Mouse (Mus musculus) heart, embryonic 12.5 days (tissue): ENCODE measurements at regions not wholly inside any gene's neighbourhood (a gene's known extent, or its start where the extent isn't known, plus 50 kb on each side); places are given as distances from the start of the nearest gene placed in this dataset.
"Not testable (repeated sequence)": the region's sequence is repeated elsewhere in the genome, so short reads cannot be mapped to it uniquely, and the experiment has no call there.

Source experiments
- ATAC-seq: fragments of 200-750 bp; cut with Nextera tagmentation; 2 replicates; pipeline ENCODE4 v1.8.0; 2017; ENCODE audit warnings: moderate TSS enrichment, moderate library complexity; ENCODE audit not compliant: insufficient number of reproducible peaks, low FRiP score
- H3K27ac ChIP-seq: fragments of 300-500 bp; sonication (generic); 2 replicates; pipeline ENCODE4 v1.5.1; 2016; ENCODE audit warnings: mild to moderate bottlenecking, moderate library complexity; ENCODE audit not compliant: poor library complexity, severe bottlenecking
- H3K27me3 ChIP-seq: fragments of 300-500 bp; sonication (generic); replicated peaks from 2 replicates; pipeline ENCODE4 v1.6.1; 2016; ENCODE audit warnings: mild to moderate bottlenecking, moderate library complexity
- H3K36me3 ChIP-seq: fragments of 300-500 bp; sonication (generic); 2 replicates; pipeline ENCODE4 v1.6.1; 2016; ENCODE audit warnings: mild to moderate bottlenecking, moderate library complexity
- H3K4me1 ChIP-seq: fragments of 300-500 bp; sonication (generic); replicated peaks from 2 replicates; pipeline ENCODE4 v1.6.1; 2016; ENCODE audit warnings: mild to moderate bottlenecking
- H3K4me2 ChIP-seq: fragments of 300-500 bp; sonication (generic); 2 replicates; pipeline ENCODE4 v1.6.1; 2016; ENCODE audit warnings: mild to moderate bottlenecking, moderate library complexity
- H3K4me3 ChIP-seq: fragments of 300-500 bp; sonication (generic); 2 replicates; pipeline ENCODE4 v1.5.1; 2016; ENCODE audit warnings: mild to moderate bottlenecking
- H3K9ac ChIP-seq: fragments of 300-500 bp; sonication (generic); 2 replicates; pipeline ENCODE4 v1.6.1; 2016; ENCODE audit warnings: mild to moderate bottlenecking, moderate library complexity
- H3K9me3 ChIP-seq: fragments of 300-500 bp; sonication (generic); replicated peaks from 2 replicates; pipeline ENCODE4 v1.6.1; 2016; ENCODE audit warnings: mild to moderate bottlenecking, moderate library complexity
- WGBS: fragments of 180-500 bp; shearing (Covaris S2); methylation state at CpG from one replicate; pipeline ENCODE4 v1.1.7; 2016; 5-methylcytosine and 5-hydroxymethylcytosine counted together

DNA sequence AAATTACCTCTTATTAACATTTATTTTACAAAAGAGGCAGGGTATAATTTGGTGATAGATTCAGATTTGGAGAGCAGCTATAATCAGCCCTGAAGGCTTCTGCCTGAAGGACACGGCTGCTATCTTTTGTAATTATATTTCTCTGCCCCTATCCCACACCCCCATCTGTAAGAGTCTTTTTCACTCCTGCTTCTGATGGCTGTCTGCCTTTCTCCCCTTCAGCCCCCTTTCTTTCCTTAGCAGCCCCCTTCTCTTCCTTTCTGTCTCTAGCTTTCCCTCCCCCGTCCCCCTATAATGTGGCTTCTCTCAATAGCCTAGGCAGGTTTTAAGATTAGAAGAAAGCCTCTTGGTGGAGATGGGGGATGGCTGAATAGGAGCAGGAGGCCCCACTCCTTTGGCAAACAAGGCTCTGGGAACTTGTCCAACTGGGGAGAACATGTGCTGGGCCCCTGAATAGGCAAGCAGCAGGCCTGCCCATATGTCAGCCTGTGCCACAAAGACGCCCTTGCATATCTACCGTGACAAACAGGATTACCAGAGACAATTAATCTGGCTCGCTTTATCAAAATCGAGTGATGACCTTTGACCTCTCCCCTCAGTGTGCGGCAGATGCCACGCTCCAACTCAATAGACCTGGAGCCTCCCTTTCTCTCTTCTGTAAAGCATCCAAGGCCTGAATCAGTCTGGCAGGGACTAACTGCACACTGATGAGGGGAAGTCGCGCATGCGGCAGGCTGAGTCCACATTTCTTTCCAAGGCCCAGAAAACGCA lies 615.1 kb downstream of the Hdgfl1 start:
- Histone ChIP-seq H3K9me3 (no peaks in the 10 kb centered on the region), H3K4me3 (no peak overlapping the region), H3K4me2 (no peak overlapping the region), H3K36me3 (no peaks in the 10 kb centered on the region), H3K27me3 (no peaks in the 10 kb centered on the region), H3K4me1 (peaks cover 22% of the 10 kb centered on the region), H3K9ac (no peak overlapping the region), H3K27ac (peak overlapping the region; percentile 45; the same call in 1 of the 2 replicates)
- ATAC-seq, result peak; percentile 72; the same call in 1 of the 2 replicates
- WGBS, result 37% methylated on average over 12 of the region's 12 CpGs

DNA sequence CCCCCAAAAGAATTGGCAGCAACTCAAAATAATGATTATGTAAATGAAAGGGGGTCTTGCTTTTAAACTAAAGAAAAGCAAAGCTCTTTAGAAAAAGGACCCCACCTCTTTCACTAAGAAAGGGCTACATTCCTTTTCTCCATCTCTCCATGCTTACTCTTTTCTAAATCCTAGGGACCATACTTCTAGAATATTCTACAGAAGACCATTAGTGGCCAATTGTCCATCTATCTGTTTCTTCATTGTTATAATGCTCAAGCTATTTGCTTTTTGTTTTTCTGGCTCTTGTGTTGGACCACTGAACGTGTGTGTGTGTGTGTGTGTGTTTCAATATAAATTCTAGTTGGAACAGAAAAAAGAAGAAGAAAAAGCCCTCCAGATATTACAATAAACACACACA lies 615.7 kb downstream of the Hdgfl1 start:
- no peak for ATAC-seq
- Histone ChIP-seq H3K9me3 (no peaks in the 10 kb centered on the region), H3K4me3 (no peak overlapping the region), H3K4me2 (no peak overlapping the region), H3K4me1 (peaks cover 22% of the 10 kb centered on the region), H3K9ac (no peak overlapping the region), H3K27me3 (no peaks in the 10 kb centered on the region), H3K27ac (no peak overlapping the region), H3K36me3 (no peaks in the 10 kb centered on the region)
- 69% methylated on average over 1 of the region's 1 CpGs for WGBS

DNA sequence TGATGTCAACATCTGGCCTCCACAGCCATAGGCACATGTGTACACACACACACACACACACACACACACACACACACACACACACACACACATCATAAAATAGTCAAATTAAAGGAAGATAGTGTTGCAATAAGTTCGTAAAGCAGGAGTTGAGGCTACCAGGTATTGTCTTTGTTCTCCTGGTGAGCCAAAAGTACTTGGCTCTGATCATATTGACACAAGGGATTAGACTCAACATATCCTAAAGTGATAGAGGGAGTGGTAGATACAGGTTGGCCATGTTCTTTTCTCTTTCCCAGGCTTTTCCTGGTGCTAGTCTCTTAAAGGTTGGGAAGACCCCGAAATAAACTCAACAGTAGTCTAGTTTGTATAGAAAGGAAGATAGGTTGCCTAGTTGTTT lies 616.9 kb downstream of the Hdgfl1 start:
- H3K4me1 ChIP-seq, result peaks cover 22% of the 10 kb centered on the region
- H3K36me3 ChIP-seq, result no peaks in the 10 kb centered on the region
- no peaks in the 10 kb centered on the region for H3K27me3 ChIP-seq
- H3K9me3 ChIP-seq, result no peaks in the 10 kb centered on the region
- no peak overlapping the region for H3K4me3 ChIP-seq
- H3K27ac ChIP-seq, result no peak overlapping the region
- H3K9ac ChIP-seq, result no peak overlapping the region
- WGBS, result 80% methylated on average over 2 of the region's 2 CpGs
- no peak for ATAC-seq
- H3K4me2 ChIP-seq, result no peak overlapping the region

DNA sequence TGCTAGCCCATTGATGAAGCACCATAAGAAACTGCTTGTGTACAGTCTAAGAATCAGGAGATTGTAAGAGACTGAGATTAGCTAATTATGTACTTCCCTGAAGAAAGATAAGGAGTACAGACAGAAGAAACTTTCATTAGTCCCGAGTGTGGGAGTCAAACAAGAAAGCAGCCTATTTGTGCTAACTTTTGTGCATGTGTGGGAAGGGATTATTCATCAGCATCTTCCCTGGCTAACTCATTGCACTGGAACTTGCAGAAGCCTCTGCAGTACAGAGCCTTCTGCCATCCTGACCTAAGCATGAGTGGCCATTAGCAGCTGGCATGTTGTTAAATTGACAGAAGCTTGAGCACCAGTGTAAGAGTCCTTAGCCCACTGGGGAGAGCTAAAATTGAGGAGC lies 619.5 kb downstream of the Hdgfl1 start:
- Histone ChIP-seq H3K9ac (no peak overlapping the region), H3K4me1 (peaks cover 21% of the 10 kb centered on the region), H3K27ac (no peak overlapping the region), H3K4me2 (no peak overlapping the region; the same call in 1 of the 2 replicates), H3K27me3 (no peaks in the 10 kb centered on the region), H3K9me3 (no peaks in the 10 kb centered on the region), H3K4me3 (no peak overlapping the region), H3K36me3 (no peaks in the 10 kb centered on the region)
- no peak for ATAC-seq
- 15% methylated on average over 1 of the region's 1 CpGs for WGBS

DNA sequence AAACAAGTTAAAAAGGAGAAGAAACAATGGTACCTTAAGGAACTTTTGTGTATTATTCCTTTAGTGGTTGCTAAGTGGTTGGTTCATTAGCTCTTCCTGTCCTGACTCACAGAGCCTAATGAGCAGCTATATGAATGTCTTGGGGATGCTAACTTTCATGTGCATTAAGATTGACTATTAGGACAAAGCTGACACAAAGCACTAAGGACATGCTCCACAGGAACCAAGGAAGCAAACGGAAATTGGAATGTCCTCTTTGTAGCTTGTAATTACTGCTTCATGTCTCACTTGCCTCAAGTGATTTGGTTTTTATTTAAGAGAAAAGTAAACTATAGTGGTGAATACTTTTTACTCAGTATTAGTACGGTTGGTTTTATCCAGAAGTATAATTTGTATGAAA lies 627.2 kb downstream of the Hdgfl1 start:
- no peak for ATAC-seq
- H3K27me3 ChIP-seq, result no peaks in the 10 kb centered on the region
- no peaks in the 10 kb centered on the region for H3K4me1 ChIP-seq
- WGBS, result 83% methylated on average over 2 of the region's 2 CpGs
- no peak overlapping the region for H3K9ac ChIP-seq
- H3K4me2 ChIP-seq, result no peak overlapping the region
- H3K27ac ChIP-seq, result no peak overlapping the region
- H3K4me3 ChIP-seq, result no peak overlapping the region
- H3K36me3 ChIP-seq, result no peaks in the 10 kb centered on the region
- no peaks in the 10 kb centered on the region for H3K9me3 ChIP-seq

DNA sequence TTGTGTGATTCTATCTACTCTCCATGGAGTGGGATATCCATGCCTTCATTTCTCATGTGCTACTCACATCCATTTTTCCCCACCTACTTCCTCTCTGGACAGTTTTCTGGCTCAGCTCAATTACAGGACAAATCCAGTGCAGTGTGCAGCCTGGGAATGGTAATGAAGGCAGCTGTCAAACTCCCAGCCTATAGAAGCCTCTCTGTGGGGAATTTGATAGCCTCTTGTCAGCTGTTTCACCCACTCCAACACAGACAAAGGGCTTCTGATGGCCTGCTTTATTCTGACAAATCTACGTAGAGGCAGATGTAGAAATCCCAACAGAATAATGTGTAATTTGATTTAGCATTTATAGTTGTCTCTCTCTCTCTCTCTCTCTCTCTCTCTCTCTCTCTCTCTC lies 650.6 kb downstream of the Hdgfl1 start:
- H3K4me3 ChIP-seq, result no peak overlapping the region
- H3K4me2 ChIP-seq, result no peak overlapping the region
- H3K4me1 ChIP-seq, result no peaks in the 10 kb centered on the region
- H3K27me3 ChIP-seq, result no peaks in the 10 kb centered on the region
- no peaks in the 10 kb centered on the region for H3K9me3 ChIP-seq
- H3K27ac ChIP-seq, result no peak overlapping the region
- no peaks in the 10 kb centered on the region for H3K36me3 ChIP-seq
- H3K9ac ChIP-seq, result no peak overlapping the region
- WGBS, result 50% methylated on average over 1 of the region's 1 CpGs
- ATAC-seq, result no peak

DNA sequence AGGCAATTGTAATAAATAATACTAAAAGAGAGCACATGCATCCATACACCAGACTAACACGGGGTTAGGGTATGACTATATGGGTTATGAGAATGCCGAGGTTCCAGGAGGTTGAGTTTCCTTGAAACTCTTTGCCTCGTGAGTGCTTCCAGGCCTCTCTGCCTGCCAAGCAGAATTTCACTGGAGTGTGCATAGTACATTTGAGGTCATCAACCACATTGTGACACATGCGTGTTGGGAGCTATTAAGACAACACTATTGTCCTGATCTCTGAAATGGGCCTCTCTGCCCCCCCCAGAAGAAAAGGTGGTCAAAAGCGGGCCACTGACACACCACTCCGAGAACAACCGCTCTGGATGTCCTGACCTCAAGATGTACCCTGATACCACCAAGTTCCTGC lies 655.8 kb downstream of the Hdgfl1 start:
- WGBS, result 81% methylated on average over 7 of the region's 7 CpGs
- Histone ChIP-seq H3K9ac (no peak overlapping the region), H3K4me1 (no peaks in the 10 kb centered on the region), H3K36me3 (no peaks in the 10 kb centered on the region), H3K9me3 (no peaks in the 10 kb centered on the region), H3K4me3 (no peak overlapping the region), H3K4me2 (no peak overlapping the region), H3K27me3 (no peaks in the 10 kb centered on the region), H3K27ac (no peak overlapping the region)
- ATAC-seq, result no peak

DNA sequence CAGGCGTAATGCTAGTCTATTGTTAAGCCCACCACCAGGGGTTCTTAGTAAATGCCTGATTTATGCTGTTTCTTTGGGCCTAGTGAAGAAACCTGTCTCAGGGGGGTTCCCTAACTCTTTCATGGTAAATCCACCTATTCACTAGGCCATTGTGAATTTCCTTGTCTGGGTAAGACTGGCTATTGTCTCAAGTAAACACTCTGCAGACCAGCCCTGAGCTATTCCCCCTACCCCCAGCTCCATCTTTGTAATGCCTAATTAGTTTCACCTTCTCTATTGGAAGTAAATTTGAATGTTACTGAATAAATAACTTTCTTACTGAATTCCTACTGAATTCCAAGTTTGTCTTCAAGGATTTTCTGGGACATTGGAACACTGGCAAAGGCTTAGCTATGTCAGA lies 656.2 kb downstream of the Hdgfl1 start:
- not testable (repeated sequence) for H3K4me2 ChIP-seq, H3K4me1 ChIP-seq, H3K27ac ChIP-seq, H3K9ac ChIP-seq, H3K4me3 ChIP-seq, ATAC-seq, H3K9me3 ChIP-seq, H3K36me3 ChIP-seq, H3K27me3 ChIP-seq
- 70% methylated on average over 1 of the region's 1 CpGs for WGBS

DNA sequence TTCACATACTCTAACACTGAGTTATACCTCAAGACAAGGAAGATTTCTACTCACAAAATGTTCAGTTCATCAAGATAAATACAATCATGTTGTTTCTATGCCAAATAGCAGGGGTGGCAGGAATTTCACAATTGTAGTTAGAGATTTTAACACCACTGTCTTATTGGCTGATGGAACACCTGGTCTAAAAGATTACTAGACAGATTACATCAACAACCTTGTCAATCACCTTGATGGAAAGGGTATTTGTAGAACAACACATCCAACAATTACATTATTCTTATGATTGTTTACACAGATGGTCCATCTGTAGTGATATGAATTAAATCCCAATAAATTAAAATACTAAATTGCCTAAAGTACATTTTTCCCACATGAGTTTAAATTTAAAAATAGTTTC lies 657.4 kb downstream of the Hdgfl1 start:
- Histone ChIP-seq H3K4me2 (no peak overlapping the region), H3K9me3 (no peaks in the 10 kb centered on the region), H3K4me3 (no peak overlapping the region), H3K27ac (no peak overlapping the region), H3K9ac (no peak overlapping the region), H3K36me3 (no peaks in the 10 kb centered on the region), H3K27me3 (no peaks in the 10 kb centered on the region), H3K4me1 (no peaks in the 10 kb centered on the region)
- ATAC-seq, result no peak

DNA sequence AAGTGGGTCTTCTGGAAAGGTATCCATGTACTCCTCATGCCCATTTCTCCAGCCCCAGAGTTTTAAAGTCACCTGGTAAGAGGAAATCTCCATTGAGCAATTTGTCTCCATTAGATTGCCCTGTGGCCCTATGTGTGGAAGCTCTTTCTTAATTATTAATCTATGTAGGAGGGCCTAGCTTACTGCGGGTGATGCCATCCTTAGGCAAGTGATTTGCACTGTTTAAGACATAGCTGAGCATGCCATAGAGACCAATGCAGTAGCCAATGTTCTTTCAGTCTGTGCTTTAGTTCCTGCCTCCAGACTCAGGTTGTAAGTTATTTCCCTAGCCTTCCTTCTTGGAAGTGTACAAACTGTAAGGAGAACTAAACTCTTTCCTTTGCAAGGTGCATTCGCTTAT lies 661.0 kb downstream of the Hdgfl1 start:
- ATAC-seq, result no peak
- Histone ChIP-seq H3K4me1 (no peaks in the 10 kb centered on the region), H3K36me3 (no peaks in the 10 kb centered on the region), H3K27ac (no peak overlapping the region), H3K9ac (no peak overlapping the region), H3K4me2 (no peak overlapping the region), H3K27me3 (no peaks in the 10 kb centered on the region), H3K4me3 (no peak overlapping the region), H3K9me3 (no peaks in the 10 kb centered on the region)
- WGBS, result 78% methylated on average over 2 of the region's 2 CpGs

DNA sequence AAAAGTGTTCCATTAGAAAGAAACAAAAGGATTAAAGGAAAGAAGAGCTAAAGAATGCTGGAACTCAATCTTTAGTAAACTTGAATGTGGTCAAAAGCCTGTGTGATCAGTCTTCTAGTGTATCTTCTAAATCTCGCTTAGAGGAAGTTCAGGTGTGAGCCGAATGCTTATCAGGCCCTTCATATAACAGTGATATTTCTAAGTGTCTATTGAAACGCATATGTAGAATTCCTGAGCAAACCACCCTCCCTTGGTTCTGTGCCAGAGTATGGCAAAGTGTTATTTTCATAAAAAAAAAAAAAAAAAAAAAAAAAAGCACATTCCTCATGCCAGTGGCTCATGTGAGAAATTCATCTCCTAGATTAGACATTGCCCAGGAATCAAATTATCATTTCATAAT lies 681.2 kb downstream of the Hdgfl1 start:
- H3K27ac ChIP-seq, result no peak overlapping the region
- no peak for ATAC-seq
- no peak overlapping the region for H3K9ac ChIP-seq
- H3K4me1 ChIP-seq, result no peaks in the 10 kb centered on the region
- H3K36me3 ChIP-seq, result no peaks in the 10 kb centered on the region
- H3K27me3 ChIP-seq, result no peaks in the 10 kb centered on the region
- no peak overlapping the region for H3K4me2 ChIP-seq
- WGBS, result 51% methylated on average over 3 of the region's 3 CpGs
- no peak overlapping the region for H3K4me3 ChIP-seq
- H3K9me3 ChIP-seq, result no peaks in the 10 kb centered on the region

DNA sequence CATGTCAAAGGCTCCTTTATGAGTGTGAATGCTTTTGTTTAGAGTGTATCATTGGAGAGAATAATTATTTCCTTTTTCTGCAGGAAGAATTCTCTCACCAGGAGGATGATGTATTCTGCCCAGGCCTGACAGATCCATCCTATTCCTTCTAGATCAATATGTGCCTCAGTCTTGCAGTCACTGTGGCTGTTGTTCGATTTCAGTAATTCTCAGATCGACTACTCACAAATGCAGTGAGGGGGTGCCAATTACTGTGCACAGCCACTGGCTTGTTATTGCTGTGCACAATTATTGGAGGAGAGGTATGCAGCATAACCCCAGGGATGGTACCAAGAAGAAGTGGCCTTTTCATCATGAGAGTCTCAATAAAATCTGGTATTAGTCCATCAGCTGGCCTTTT lies 689.2 kb downstream of the Hdgfl1 start:
- 65% methylated on average over 2 of the region's 2 CpGs for WGBS
- Histone ChIP-seq H3K4me2 (no peak overlapping the region), H3K27me3 (no peaks in the 10 kb centered on the region), H3K27ac (no peak overlapping the region), H3K4me3 (no peak overlapping the region), H3K4me1 (no peaks in the 10 kb centered on the region), H3K36me3 (no peaks in the 10 kb centered on the region), H3K9ac (no peak overlapping the region), H3K9me3 (no peaks in the 10 kb centered on the region)
- no peak for ATAC-seq
